Mouse (Mus musculus) gastrocnemius, adult 2 months (tissue): Measurements from ENCODE around the gene Nrxn1. TPM values are rescaled to one million over a fixed set of nuclear protein-coding genes. Genes with fewer than 3 reads are reported as not detected.

Experiments used
- DNase-seq: peaks from one replicate; pipeline ENCODE4 v3.0.0; 2022
- H3K27ac ChIP-seq: fragments of 200-600 bp; 2 replicates; pipeline ENCODE4 v1.8.1; 2022; ENCODE audit warnings: mild to moderate bottlenecking
- H3K4me3 ChIP-seq: fragments of 200-600 bp; 2 replicates; pipeline ENCODE4 v1.8.1; 2022; ENCODE audit warnings: mild to moderate bottlenecking, moderate library complexity
- CTCF ChIP-seq: fragments of 200-600 bp; IDR thresholded peaks from 2 replicates; pipeline ENCODE4 v1.8.1; 2022; ENCODE audit warnings: antibody characterized with exemption, mild to moderate bottlenecking, moderate library complexity
- intact Hi-C: fragments of 180-260 bp; cut with DNase I; formaldehyde crosslinking; loops from one replicate; pipeline ENCODE4 v1.15.1; 2025
- total RNA-seq, 2 experiments: library from RNA; stranded (reverse); gene quantifications; 2 replicates each; pipeline ENCODE4 v1.2.3; 2021

Nrxn1 gene
- total RNA-seq, 2 experiments from 2014 or later, result 0.26 to 0.73 TPM

- TF ChIP-seq CTCF, result no peak
- Histone ChIP-seq H3K27ac (no peak overlapping the region), H3K4me3 (no peak overlapping the region)
- intact Hi-C loops, result no loop called here
- no peak for DNase-seq
Measured at GRCm38 (mm10) chr17:90787121-90787788, 305.6 kb downstream of the Nrxn1 start.

GRCm38 (mm10) chr17:90780481-90780880 is 312.4 kb downstream of the Nrxn1 start:
- intact Hi-C loops, result no loop called here
- H3K4me3 ChIP-seq, result no peak overlapping the region
- DNase-seq, result no peak
- H3K27ac ChIP-seq, result no peak overlapping the region
- TF ChIP-seq CTCF, result no peak

GRCm38 (mm10) chr17:90775397-90775796 is 317.5 kb downstream of the Nrxn1 start:
- intact Hi-C loops, result no loop called here
- DNase-seq, result no peak
- no peak overlapping the region for H3K27ac ChIP-seq
- TF ChIP-seq CTCF, result no peak
- H3K4me3 ChIP-seq, result no peak overlapping the region

- intact Hi-C loops, result no loop called here
- H3K27ac ChIP-seq, result no peak overlapping the region
- no peak for TF ChIP-seq CTCF
- H3K4me3 ChIP-seq, result no peak overlapping the region
- DNase-seq, result no peak
Measured at GRCm38 (mm10) chr17:90773233-90773632, 319.6 kb downstream of the Nrxn1 start.

- intact Hi-C loops, result no loop called here
Measured at GRCm38 (mm10) chr17:90768216-90768615, 324.7 kb downstream of the Nrxn1 start.

GRCm38 (mm10) chr17:90727124-90727523 is 365.7 kb downstream of the Nrxn1 start:
- DNase-seq, result no peak
- no peak for TF ChIP-seq CTCF
- no peak overlapping the region for H3K4me3 ChIP-seq
- intact Hi-C loops, result no loop called here
- H3K27ac ChIP-seq, result no peak overlapping the region

More at GRCm38 (mm10) chr17:90768216-90768615, 324.7 kb downstream of the Nrxn1 start:
- TF ChIP-seq CTCF, result no peak
- Histone ChIP-seq H3K27ac (no peak overlapping the region), H3K4me3 (no peak overlapping the region)
- DNase-seq, result no peak

- no peak overlapping the region for H3K27ac ChIP-seq
- intact Hi-C loops, result no loop called here
- no peak for DNase-seq
- TF ChIP-seq CTCF, result no peak
- H3K4me3 ChIP-seq, result no peak overlapping the region
Measured at GRCm38 (mm10) chr17:90704773-90705172, 388.1 kb downstream of the Nrxn1 start.

GRCm38 (mm10) chr17:90702626-90703025 is 390.2 kb downstream of the Nrxn1 start:
- intact Hi-C loops, result no loop called here
- Histone ChIP-seq H3K4me3 (no peak overlapping the region), H3K27ac (no peak overlapping the region)
- DNase-seq, result no peak
- no peak for TF ChIP-seq CTCF

GRCm38 (mm10) chr17:90696071-90696800 is 396.6 kb downstream of the Nrxn1 start:
- TF ChIP-seq CTCF, result no peak
- intact Hi-C loops, result no loop called here
- Histone ChIP-seq H3K27ac (no peak overlapping the region), H3K4me3 (no peak overlapping the region)
- no peak for DNase-seq

GRCm38 (mm10) chr17:90695086-90695584 is 397.7 kb downstream of the Nrxn1 start:
- Histone ChIP-seq H3K4me3 (no peak overlapping the region), H3K27ac (no peak overlapping the region)
- TF ChIP-seq CTCF, result no peak
- intact Hi-C loops, result no loop called here
- DNase-seq, result no peak

GRCm38 (mm10) chr17:90684172-90684571 is 408.7 kb downstream of the Nrxn1 start:
- TF ChIP-seq CTCF, result no peak
- intact Hi-C loops, result no loop called here
- DNase-seq, result no peak
- no peak overlapping the region for H3K4me3 ChIP-seq
- no peak overlapping the region for H3K27ac ChIP-seq

GRCm38 (mm10) chr17:90681019-90681418 is 411.9 kb downstream of the Nrxn1 start:
- DNase-seq, result no peak
- Histone ChIP-seq H3K27ac (no peak overlapping the region), H3K4me3 (no peak overlapping the region)
- intact Hi-C loops, result no loop called here
- no peak for TF ChIP-seq CTCF

- intact Hi-C loops, result no loop called here
- Histone ChIP-seq H3K4me3 (no peak overlapping the region), H3K27ac (no peak overlapping the region)
- TF ChIP-seq CTCF, result no peak
- no peak for DNase-seq
Measured at GRCm38 (mm10) chr17:90676676-90677075, 416.2 kb downstream of the Nrxn1 start.
